Mouse (Mus musculus) brown adipose tissue, adult 24 weeks (tissue): ENCODE data around the gene Osbpl10. TPM values are rescaled to one million over a fixed set of nuclear protein-coding genes. Genes with fewer than 3 reads are reported as not detected.
"Not testable (repeated sequence)": the region's sequence is repeated elsewhere in the genome, so short reads cannot be mapped to it uniquely, and the experiment has no call there.

Source experiments
- H3K27ac ChIP-seq: fragments of 200-500 bp; replicated peaks from 2 replicates; pipeline ENCODE4 v1.5.1; 2012; ENCODE audit warnings: low read depth, mild to moderate bottlenecking, low read length
- H3K4me1 ChIP-seq: fragments of 200-500 bp; 2 replicates; pipeline ENCODE4 v1.6.1; 2012; ENCODE audit warnings: low read length, mixed read lengths; ENCODE audit not compliant: control insufficient read depth, insufficient read depth, insufficient read length
- H3K4me3 ChIP-seq: fragments of 200-500 bp; 2 replicates; pipeline ENCODE4 v1.5.1; 2012; ENCODE audit warnings: low read depth, mild to moderate bottlenecking, low read length, moderate library complexity; ENCODE audit not compliant: insufficient read depth
- polyA plus RNA-seq: library from polyadenylated mRNA; stranded (reverse); fragments of >200 nt; gene quantifications from 2 replicates; pipeline ENCODE4 v1.2.4, GENCODE M21; 2012; ENCODE audit not compliant: missing spikeins, insufficient read depth, insufficient read length

The Osbpl10 gene
- polyA plus RNA-seq, 1 experiment, result not detected

GRCm38 (mm10) chr9:114996489-114996888 is 18.1 kb downstream of the Osbpl10 start:
- Histone ChIP-seq H3K27ac (no peak overlapping the region), H3K4me1 (no peaks in the 10 kb centered on the region), H3K4me3 (no peak overlapping the region)

- Histone ChIP-seq H3K4me3 (no peak overlapping the region), H3K27ac (no peak overlapping the region), H3K4me1 (no peaks in the 10 kb centered on the region)
Measured at GRCm38 (mm10) chr9:114999010-114999770, 20.8 kb downstream of the Osbpl10 start.

GRCm38 (mm10) chr9:114999771-115000146 is 21.4 kb downstream of the Osbpl10 start:
- Histone ChIP-seq H3K27ac (no peak overlapping the region), H3K4me1 (no peaks in the 10 kb centered on the region), H3K4me3 (no peak overlapping the region)

- Histone ChIP-seq H3K4me1 (no peaks in the 10 kb centered on the region), H3K4me3 (no peak overlapping the region), H3K27ac (no peak overlapping the region)
Measured at GRCm38 (mm10) chr9:115005446-115005845, 27.1 kb downstream of the Osbpl10 start.

- Histone ChIP-seq H3K4me3 (no peak overlapping the region), H3K4me1 (no peaks in the 10 kb centered on the region), H3K27ac (no peak overlapping the region)
Measured at GRCm38 (mm10) chr9:115007776-115008175, 29.4 kb downstream of the Osbpl10 start.

GRCm38 (mm10) chr9:115008194-115008593 is 29.8 kb downstream of the Osbpl10 start:
- no peaks in the 10 kb centered on the region for H3K4me1 ChIP-seq
- H3K27ac ChIP-seq, result no peak overlapping the region

GRCm38 (mm10) chr9:115012367-115012766 is 34.0 kb downstream of the Osbpl10 start:
- Histone ChIP-seq H3K4me3 (no peak overlapping the region), H3K27ac (no peak overlapping the region), H3K4me1 (no peaks in the 10 kb centered on the region)

More at GRCm38 (mm10) chr9:115008194-115008593, 29.8 kb downstream of the Osbpl10 start:
- H3K4me3 ChIP-seq, result no peak overlapping the region

GRCm38 (mm10) chr9:115020141-115020540 is 41.8 kb downstream of the Osbpl10 start:
- Histone ChIP-seq H3K27ac (no peak overlapping the region), H3K4me1 (no peaks in the 10 kb centered on the region), H3K4me3 (no peak overlapping the region)

- Histone ChIP-seq H3K27ac (no peak overlapping the region), H3K4me3 (no peak overlapping the region)
Measured at GRCm38 (mm10) chr9:115021419-115021818, 43.0 kb downstream of the Osbpl10 start.

GRCm38 (mm10) chr9:115023137-115023536 is 44.8 kb downstream of the Osbpl10 start:
- H3K4me3 ChIP-seq, result no peak overlapping the region
- H3K27ac ChIP-seq, result no peak overlapping the region
- H3K4me1 ChIP-seq, result no peaks in the 10 kb centered on the region

More at GRCm38 (mm10) chr9:115021419-115021818, 43.0 kb downstream of the Osbpl10 start:
- H3K4me1 ChIP-seq, result no peaks in the 10 kb centered on the region

GRCm38 (mm10) chr9:115023708-115024383 is 45.5 kb downstream of the Osbpl10 start:
- no peak overlapping the region for H3K4me3 ChIP-seq
- H3K27ac ChIP-seq, result no peak overlapping the region

GRCm38 (mm10) chr9:115029307-115029706 is 50.9 kb downstream of the Osbpl10 start:
- Histone ChIP-seq H3K4me1 (no peaks in the 10 kb centered on the region), H3K4me3 (no peak overlapping the region), H3K27ac (no peak overlapping the region)

More at GRCm38 (mm10) chr9:115023708-115024383, 45.5 kb downstream of the Osbpl10 start:
- H3K4me1 ChIP-seq, result no peaks in the 10 kb centered on the region

- Histone ChIP-seq H3K27ac (no peak overlapping the region), H3K4me3 (no peak overlapping the region), H3K4me1 (no peaks in the 10 kb centered on the region)
Measured at GRCm38 (mm10) chr9:115030581-115030980, 52.2 kb downstream of the Osbpl10 start.

- H3K4me1 ChIP-seq, H3K27ac ChIP-seq, H3K4me3 ChIP-seq: not testable (repeated sequence)
Measured at GRCm38 (mm10) chr9:115031046-115031445, 52.7 kb downstream of the Osbpl10 start.

GRCm38 (mm10) chr9:115032786-115033185 is 54.4 kb downstream of the Osbpl10 start:
- no peak overlapping the region for H3K4me3 ChIP-seq
- no peak overlapping the region for H3K27ac ChIP-seq
- no peaks in the 10 kb centered on the region for H3K4me1 ChIP-seq

- H3K4me3 ChIP-seq, result no peak overlapping the region
- no peaks in the 10 kb centered on the region for H3K4me1 ChIP-seq
- no peak overlapping the region for H3K27ac ChIP-seq
Measured at GRCm38 (mm10) chr9:115034271-115034670, 55.9 kb downstream of the Osbpl10 start.
